Mouse (Mus musculus): ENCODE measurements at regions not wholly inside any gene's neighbourhood (a gene's known extent, or its start where the extent isn't known, plus 50 kb on each side); places are given as distances from the start of the nearest gene placed in this dataset.

- no peak for ATAC-seq (replicated peaks; ENCODE audit: poor library complexity)
Observed at GRCm38 (mm10) chr13:72346944-72347586, 281.6 kb upstream of the Irx2 start.

GRCm38 (mm10) chr13:72352641-72353181 is 275.9 kb upstream of the Irx2 start:
- no peak for ATAC-seq (replicated peaks; ENCODE audit: poor library complexity)

DNA sequence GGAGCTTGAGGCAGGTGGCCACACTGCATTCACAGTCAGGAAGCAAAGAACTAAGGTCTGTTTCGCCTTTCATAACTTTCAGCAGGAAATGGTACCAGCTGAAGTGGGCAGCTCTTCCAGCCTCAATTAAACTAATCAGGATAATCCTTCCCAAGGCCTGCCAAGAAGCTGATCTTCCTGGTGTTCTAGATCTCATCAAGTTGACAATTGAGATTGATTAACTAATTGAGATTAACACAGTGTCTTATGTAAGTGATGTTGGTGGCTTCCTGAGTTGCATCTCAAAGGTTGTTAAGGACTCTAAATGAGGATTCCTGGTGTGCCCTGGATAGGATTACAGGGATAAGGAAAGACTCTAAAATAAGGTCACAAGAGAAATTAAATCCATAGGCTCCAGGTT is 273.3 kb upstream of the Irx2 start:
- ATAC-seq (replicated peaks; ENCODE audit: poor library complexity): no peak

DNA sequence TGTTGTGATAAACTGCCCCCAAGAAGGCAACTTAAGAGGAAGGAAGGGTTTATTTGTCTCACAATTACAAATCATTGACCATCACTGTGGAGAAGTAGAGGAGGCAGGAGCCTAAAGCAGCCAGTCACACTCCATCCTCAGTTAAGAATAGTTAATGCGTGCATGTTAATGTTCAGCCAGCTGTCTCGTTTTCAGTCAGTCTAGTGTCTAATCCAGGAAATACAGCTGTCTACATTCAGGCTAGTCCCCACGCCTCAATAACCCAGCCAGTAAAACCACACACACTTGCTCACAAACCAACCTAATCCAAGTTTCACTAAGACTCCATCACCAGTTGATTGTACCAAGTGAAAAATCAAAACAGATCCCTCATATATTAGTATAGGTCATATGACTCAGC is 272.8 kb upstream of the Irx2 start:
- ATAC-seq (replicated peaks; ENCODE audit: poor library complexity): no peak

GRCm38 (mm10) chr13:72358243-72358904 is 270.2 kb upstream of the Irx2 start:
- ATAC-seq (replicated peaks; ENCODE audit: poor library complexity): no peak

- no peak for ATAC-seq (replicated peaks; ENCODE audit: poor library complexity)
Observed at GRCm38 (mm10) chr13:72365534-72366271, 262.9 kb upstream of the Irx2 start.

GRCm38 (mm10) chr13:72366281-72366680 is 262.3 kb upstream of the Irx2 start:
- no peak for ATAC-seq (replicated peaks; ENCODE audit: poor library complexity)

DNA sequence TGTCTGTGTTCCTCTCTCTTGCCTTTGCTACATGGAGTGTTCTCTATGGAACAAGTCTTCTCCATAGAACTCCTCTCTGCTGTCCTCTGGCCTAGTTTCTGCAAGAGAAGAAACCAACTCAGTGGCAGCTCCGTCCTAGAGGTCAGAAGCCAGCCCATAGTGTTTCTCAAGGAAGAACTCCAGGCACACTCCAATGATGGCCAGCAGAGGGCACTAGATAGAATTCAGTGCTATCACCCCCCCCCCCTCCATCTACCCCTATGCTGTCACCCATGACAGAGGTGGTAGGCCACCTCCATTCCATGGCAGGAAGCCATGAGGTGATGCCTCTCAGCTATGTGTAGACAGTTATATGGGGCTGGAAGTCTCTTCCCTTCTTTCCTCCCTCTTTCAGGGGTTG is 258.5 kb upstream of the Irx2 start:
- ATAC-seq (replicated peaks; ENCODE audit: poor library complexity): no peak

DNA sequence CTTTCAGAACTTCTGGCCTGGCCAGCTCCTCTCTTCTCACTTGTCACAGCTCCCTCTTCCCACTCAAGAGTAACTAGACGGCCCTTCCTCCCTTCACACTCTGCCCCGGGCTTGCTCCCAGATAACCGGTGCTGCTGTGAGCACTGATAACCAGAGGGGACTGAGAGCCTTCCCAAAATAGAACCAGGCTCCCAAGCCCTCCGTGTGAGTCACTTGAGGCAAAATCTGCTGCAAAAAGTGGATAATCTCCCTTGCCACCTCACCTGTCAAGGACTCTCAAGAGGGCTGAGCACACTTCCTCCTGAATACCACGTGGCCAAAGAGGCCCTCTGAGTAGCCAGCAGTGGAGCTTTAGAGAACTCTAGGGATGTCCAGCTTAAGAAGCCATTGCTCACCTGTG is 257.6 kb upstream of the Irx2 start:
- no peak for ATAC-seq (replicated peaks; ENCODE audit: poor library complexity)

GRCm38 (mm10) chr13:72393366-72393765 is 235.3 kb upstream of the Irx2 start:
- no peak for ATAC-seq (replicated peaks; ENCODE audit: poor library complexity)

DNA sequence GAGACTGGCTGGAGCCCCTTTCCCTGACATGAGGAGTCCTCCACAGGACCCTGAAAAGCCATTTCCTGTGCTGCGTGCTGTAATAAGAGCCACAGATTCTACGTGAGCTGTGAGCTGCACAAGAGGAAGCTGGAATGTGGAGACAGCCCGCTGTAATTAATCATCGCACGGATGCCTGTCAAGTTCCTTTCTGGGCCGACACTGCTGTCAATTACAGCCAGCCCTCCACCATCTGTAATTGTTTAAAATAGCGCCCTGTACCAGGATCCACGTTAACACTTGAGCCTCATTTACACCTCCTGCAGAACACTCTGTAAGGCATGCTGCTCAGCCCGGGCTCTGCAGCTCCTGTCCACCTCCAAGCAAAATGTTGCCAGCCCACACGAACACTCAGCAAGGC is 227.9 kb upstream of the Irx2 start:
- no peak for ATAC-seq (replicated peaks; ENCODE audit: poor library complexity)

DNA sequence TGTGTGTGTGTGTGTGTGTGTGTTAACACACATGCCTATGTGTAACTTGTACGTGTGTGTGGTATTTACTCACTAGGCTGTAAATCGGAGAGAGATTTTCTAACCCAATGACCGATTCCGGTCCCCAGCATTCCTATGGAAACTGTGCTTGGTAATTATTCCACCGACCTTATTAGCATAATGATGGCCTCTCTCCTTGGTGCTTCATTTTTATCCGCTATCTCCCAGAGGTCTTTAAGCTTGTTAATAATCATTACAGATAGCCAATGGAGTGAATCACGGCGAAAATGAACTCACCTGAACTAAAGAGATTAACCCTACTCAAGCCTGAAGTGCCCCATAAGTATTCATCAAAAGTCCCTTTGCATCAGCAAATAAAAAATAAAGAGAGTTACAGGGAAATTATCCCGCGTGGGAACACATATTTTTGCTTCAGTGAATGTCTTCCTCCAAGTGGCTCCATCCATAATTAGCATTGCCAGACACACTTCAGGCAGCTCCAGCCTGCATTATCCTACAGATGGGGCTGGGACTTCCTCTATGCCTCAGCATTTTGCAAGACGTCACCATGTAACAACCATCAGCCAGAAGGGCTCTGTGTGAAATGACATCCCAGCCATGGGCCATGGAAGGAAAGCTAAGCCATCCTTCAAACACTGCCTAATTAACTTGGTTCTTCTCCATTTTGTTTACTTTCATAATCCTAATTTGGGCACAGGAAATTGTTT is 219.2 kb upstream of the Irx2 start:
- no peak for ATAC-seq (replicated peaks; ENCODE audit: poor library complexity)

DNA sequence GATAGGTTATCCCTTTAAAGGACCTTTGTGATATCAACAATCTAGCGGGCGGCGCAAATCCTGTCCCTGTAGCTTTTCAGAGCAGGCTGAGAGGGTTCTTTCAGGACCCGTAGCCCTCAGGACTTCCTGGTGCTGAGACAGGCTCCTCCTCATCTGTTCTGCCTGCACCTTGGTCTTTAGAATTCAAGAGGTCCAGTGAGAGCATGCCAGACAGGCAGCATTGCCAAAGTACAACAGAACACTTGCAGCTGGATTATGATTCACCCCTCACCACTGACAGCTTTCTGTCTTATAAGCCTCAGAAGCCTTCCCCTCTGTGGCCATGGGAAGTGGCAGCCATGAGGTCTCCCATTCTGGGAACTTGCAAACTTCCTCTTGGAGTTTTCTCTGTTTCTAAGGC is 216.0 kb upstream of the Irx2 start:
- ATAC-seq (replicated peaks; ENCODE audit: poor library complexity): no peak

DNA sequence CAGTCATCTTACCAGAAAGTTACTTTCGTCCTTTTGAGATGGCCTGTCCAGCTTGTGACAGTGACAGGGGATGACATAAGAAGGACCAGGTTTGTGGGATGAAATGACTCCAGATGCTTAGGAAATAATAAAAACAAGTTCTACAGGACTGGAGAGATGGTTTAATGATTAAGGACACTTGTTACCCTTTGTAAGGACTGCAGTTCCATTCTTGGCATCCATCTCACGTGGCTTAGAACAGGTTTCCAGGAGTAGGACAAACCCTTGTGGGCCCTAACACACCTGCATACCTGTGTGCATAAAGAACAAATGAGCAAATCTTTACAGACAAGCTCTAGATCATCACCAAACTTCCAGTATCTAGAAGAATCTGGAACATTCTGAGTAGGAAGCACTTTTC is 211.6 kb upstream of the Irx2 start:
- no peak for ATAC-seq (replicated peaks; ENCODE audit: poor library complexity)

- ATAC-seq (replicated peaks; ENCODE audit: poor library complexity): no peak
Observed at GRCm38 (mm10) chr13:72417816-72418215, 210.8 kb upstream of the Irx2 start.

DNA sequence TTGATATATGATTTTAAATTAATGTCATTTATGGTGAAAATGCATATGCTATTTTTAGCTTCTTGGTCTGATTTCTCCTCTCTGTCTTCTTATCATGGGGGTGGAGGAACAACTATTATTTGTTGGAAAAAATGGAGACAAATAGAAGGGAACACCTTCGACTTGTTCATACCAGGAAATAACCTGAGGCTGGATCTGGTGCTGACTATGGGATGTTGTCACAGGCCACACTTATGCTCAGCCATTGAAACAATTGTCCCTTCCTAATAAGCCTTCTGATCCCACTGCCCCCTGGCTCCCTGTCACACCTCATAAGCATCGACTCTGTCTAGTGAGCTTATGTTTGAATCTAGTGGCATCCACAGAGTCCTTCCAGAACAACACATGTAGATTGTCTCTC is 210.3 kb upstream of the Irx2 start:
- ATAC-seq (replicated peaks; ENCODE audit: poor library complexity): no peak

- ATAC-seq (replicated peaks; ENCODE audit: poor library complexity): no peak
Observed at GRCm38 (mm10) chr13:72419532-72419931, 209.1 kb upstream of the Irx2 start.

- no peak for ATAC-seq (replicated peaks; ENCODE audit: poor library complexity)
Observed at GRCm38 (mm10) chr13:72425917-72426316, 202.7 kb upstream of the Irx2 start.

- no peak for ATAC-seq (replicated peaks; ENCODE audit: poor library complexity)
Observed at GRCm38 (mm10) chr13:72445336-72445735, 183.3 kb upstream of the Irx2 start.

DNA sequence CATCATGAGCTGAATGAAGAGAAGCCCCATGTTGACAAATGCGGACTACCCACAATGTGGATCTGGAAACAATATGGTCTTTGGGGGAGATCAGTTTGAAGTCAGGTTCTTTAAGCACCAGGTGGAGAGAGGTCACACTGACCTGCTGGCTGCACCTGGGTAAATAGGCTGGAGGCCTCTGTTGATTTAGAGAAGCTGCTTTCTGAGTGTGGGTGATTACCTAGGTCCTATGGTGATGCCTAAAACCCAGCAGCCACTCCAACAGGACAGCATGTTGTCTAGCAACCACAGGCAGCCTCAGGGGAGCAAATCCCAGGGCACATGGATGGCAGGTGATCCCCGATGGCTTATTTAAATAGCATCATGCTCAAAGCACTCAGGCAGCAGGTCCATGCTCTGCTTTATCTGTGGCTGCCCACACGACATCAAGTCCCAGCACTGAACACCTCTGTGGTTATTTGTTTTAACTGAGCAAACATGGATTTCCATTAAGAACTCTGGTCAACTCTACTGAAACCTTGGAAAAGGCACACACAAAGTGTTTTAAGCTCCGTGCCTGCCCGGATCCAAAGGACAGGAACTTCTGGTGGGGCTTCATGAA is 180.1 kb upstream of the Irx2 start:
- no peak for ATAC-seq (replicated peaks; ENCODE audit: poor library complexity)

- no peak for ATAC-seq (replicated peaks; ENCODE audit: poor library complexity)
Observed at GRCm38 (mm10) chr13:72495353-72495752, 133.3 kb upstream of the Irx2 start.
